Mouse (Mus musculus) olfactory bulb, adult 2 months (tissue): Measurements from ENCODE around the gene Ak2.

ENCODE experiments used
- CTCF ChIP-seq: fragments of 200-500 bp; IDR thresholded peaks from 2 replicates; pipeline ENCODE4 v1.5.1; 2012; ENCODE audit warnings: low read depth, mild to moderate bottlenecking, low read length, moderate library complexity; ENCODE audit not compliant: insufficient read depth
- POLR2A ChIP-seq: fragments of 200-500 bp; IDR thresholded peaks from 2 replicates; pipeline ENCODE4 v1.6.1; 2012; ENCODE audit warnings: mild to moderate bottlenecking, low read depth, low read length, moderate library complexity; ENCODE audit not compliant: insufficient read depth

- TF ChIP-seq CTCF (no peak), POLR2A (no peak)
Observed at GRCm38 (mm10) chr4:129050365-129050764, 58.6 kb downstream of the Ak2 start.
